Mouse (Mus musculus): Measurements from ENCODE around the gene Fam45a. TPM values are rescaled to one million over a fixed set of nuclear protein-coding genes. Genes with fewer than 3 reads are reported as not detected.
A peak's percentile ranks its signal among the peaks of the same experiment; 100 is the strongest.

Gene Fam45a
- total and polyA plus RNA-seq, 2 experiments, result 6.4 to 23.9 TPM

DNA sequence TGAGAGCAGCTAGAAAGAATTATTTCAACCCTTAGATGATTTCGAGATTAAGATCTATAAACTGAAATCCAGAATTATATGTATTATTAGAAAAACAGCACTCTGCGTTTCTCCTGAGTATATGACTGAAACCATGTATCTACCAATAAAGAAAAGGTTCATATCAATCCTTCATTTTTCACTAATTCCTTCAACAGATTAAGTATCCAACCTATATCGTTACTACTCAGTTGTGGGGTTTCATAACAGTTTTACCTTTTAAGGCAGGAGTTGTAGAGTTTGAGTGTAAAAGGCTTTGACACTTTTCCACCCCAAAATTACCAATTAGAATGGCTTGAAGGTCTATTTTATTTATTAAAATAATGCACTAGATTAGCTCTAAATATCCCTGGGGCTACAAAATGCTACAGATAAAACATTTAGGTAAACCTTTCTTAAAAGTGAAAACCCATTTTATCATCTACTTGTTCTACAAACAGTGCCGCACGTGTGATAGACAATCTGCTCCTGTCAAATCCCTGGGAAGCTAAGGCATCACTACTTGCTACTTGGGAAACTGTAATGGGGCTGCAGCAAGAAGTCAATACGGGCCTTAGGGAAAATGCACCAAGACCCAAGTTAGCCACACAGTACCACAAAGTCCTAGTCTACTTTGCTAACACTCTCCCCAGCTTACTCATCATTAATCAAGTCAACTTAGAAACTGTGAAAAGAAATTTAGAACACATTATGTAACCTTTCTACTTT, 23.0 kb upstream of the Fam45a start:
- Histone ChIP-seq H3K4me1 (ENCODE audit: control insufficient read depth, insufficient read depth, low read length) (peaks cover 21% of the 10 kb centered on the region), H3K79me2 (ENCODE audit: control insufficient read depth, insufficient read depth, low read length) (peaks cover 19% of the 10 kb centered on the region), H3K36me3 (ENCODE audit: control insufficient read depth, insufficient read depth, low read length) (peaks cover 4% of the 10 kb centered on the region; the same call in 1 of the 2 replicates), H3K4me3 (ENCODE audit: insufficient read depth, low read depth, low read length) (peak overlapping the region; percentile 64), H3K9ac (ENCODE audit: low read depth, low read length) (peak overlapping the region; percentile 40), H3K27ac (replicated peaks; ENCODE audit: insufficient read depth, low read depth, low read length) (0 out of 2 replicates have a peak overlapping the region, but pooled peaks have one; percentile 4), H3K27me3 (ENCODE audit: control insufficient read depth, insufficient read depth, low read length) (no peaks in the 10 kb centered on the region)
- DNase-seq (ENCODE audit: extremely low read depth, low read depth, low spot score), result peak; percentile 61
- 15% methylated on average over 6 of the region's 6 CpGs for WGBS
- TF ChIP-seq POLR2A (IDR thresholded peaks at IDR 0.05; ENCODE audit: extremely low read depth, insufficient read depth, low read length) (no peak), CTCF (IDR thresholded peaks at IDR 0.05; ENCODE audit: low read depth, low read length) (no peak)

DNA sequence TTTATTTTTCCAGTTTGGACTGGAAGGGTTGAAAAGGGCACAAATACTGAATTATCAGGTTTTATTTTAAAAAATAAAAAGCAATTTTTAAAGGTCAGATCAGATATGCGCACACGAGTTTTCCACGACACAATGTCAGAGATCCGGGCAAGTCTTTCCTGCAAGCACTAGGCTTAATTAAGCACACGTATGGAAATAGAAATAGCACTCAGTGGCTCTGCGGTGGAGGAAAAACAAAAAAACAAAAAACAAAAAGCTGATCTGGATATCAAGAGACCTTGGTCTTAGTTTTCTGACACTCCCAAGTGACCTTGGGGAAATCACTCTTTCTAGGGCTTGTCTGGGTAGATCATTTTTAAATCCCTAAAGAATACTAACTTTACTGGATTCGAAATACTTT, 21.9 kb upstream of the Fam45a start:
- H3K4me1 ChIP-seq (ENCODE audit: control insufficient read depth, insufficient read depth, low read length), result peaks cover 18% of the 10 kb centered on the region
- H3K9ac ChIP-seq (ENCODE audit: low read depth, low read length), result peak overlapping the region; percentile 92
- no peak for TF ChIP-seq CTCF (IDR thresholded peaks at IDR 0.05; ENCODE audit: low read depth, low read length)
- no peak for TF ChIP-seq POLR2A (IDR thresholded peaks at IDR 0.05; ENCODE audit: extremely low read depth, insufficient read depth, low read length)

DNA sequence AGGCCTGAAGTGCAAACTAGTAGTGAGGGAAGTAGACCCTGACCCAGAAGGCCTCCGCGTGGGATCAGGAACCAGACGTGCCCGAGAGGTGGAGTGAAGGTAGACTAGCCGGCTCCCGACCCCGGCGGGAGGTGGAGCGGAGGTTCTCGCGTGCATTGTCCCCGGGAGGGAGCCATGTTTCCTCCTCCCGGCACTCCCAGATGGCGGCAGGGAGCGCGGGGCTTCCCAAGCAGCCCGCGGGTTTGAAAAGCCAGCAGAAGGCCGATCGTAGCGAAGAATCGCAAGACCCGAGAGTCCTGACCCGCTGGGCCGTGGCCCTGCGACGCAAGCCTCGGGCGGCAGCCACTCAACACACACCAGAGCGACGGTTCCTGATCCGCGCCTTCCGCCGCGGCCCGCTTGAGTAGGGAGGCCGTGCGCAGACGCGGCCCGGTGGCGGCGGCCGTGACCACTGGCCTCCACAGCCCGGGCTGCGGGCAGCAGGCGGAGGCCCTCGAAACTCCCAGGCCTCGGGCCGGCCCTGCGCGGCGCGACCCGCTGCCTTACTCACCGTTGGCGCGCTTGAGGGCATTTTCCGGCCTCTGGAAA, 21.4 kb upstream of the Fam45a start:
- Histone ChIP-seq H3K4me3 (ENCODE audit: insufficient read depth, low read depth, low read length) (peak overlapping the region; percentile 64), H3K4me1 (ENCODE audit: control insufficient read depth, insufficient read depth, low read length) (peaks cover 16% of the 10 kb centered on the region), H3K36me3 (ENCODE audit: control insufficient read depth, insufficient read depth, low read length) (no peaks in the 10 kb centered on the region), H3K9ac (ENCODE audit: low read depth, low read length) (peak overlapping the region; percentile 92), H3K27me3 (ENCODE audit: control insufficient read depth, insufficient read depth, low read length) (no peaks in the 10 kb centered on the region), H3K79me2 (ENCODE audit: control insufficient read depth, insufficient read depth, low read length) (peaks cover 15% of the 10 kb centered on the region), H3K27ac (replicated peaks; ENCODE audit: insufficient read depth, low read depth, low read length) (peak overlapping the region; percentile 68)
- TF ChIP-seq CTCF (IDR thresholded peaks at IDR 0.05; ENCODE audit: low read depth, low read length) (no peak), POLR2A (IDR thresholded peaks at IDR 0.05; ENCODE audit: extremely low read depth, insufficient read depth, low read length) (no peak)
- under 1% methylated on average over 57 of the region's 60 CpGs for WGBS
- no peak for DNase-seq (ENCODE audit: extremely low read depth, low read depth, low spot score)

More for the DNA sequence above, 21.9 kb upstream of the Fam45a start:
- Histone ChIP-seq H3K27me3 (ENCODE audit: control insufficient read depth, insufficient read depth, low read length) (no peaks in the 10 kb centered on the region), H3K36me3 (ENCODE audit: control insufficient read depth, insufficient read depth, low read length) (no peaks in the 10 kb centered on the region), H3K27ac (replicated peaks; ENCODE audit: insufficient read depth, low read depth, low read length) (peak overlapping the region; percentile 68), H3K4me3 (ENCODE audit: insufficient read depth, low read depth, low read length) (peak overlapping the region; percentile 64), H3K79me2 (ENCODE audit: control insufficient read depth, insufficient read depth, low read length) (peaks cover 15% of the 10 kb centered on the region)
- under 1% methylated on average over 7 of the region's 7 CpGs for WGBS
- DNase-seq (ENCODE audit: extremely low read depth, low read depth, low spot score), result peak; percentile 46

DNA sequence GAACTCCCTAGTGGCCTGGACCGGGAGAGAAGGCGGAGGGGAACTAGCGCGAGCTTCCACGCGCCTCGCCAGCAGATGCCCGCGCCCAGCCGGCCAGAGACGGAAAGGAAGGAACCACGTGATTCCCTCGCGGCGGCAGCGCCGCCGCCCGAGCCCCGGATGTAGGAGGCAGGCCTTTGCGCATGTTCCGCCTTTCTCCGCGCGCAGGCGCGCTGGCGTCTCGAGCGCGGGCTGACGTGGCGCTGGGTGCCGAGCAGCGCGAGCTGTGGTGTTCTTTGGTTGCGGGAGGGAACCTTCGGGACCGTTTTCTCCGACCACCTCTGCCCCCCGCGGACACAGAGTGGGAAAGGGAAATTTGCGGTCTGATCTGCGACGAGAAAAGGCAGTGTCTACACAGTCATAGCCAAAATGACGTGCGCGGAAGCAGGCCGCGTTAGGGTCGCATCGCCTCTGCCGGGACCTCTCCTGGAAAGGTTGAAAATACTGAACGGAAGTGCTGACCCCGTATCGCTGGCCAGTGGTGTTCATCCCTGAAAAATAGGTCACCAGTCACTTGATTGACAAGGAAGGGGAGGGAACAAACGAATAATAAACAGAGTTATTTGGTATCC, 20.7 kb upstream of the Fam45a start, which contains the start of gene Eif3a:
Gene Eif3a (minus strand): TSS at position 108 of the 611 bp plus-strand sequence.
- peak within 1 kb of the TSS; percentile 92 for H3K9ac ChIP-seq (ENCODE audit: low read depth, low read length)
- peaks cover 15% of the 10 kb centered on the region for H3K79me2 ChIP-seq (ENCODE audit: control insufficient read depth, insufficient read depth, low read length)
- H3K27ac ChIP-seq (replicated peaks; ENCODE audit: insufficient read depth, low read depth, low read length), result peak within 1 kb of the TSS; percentile 86
- no peaks in the 10 kb centered on the region for H3K36me3 ChIP-seq (ENCODE audit: control insufficient read depth, insufficient read depth, low read length)
- H3K4me3 ChIP-seq (ENCODE audit: insufficient read depth, low read depth, low read length), result peak within 1 kb of the TSS; percentile 64
- H3K4me1 ChIP-seq (ENCODE audit: control insufficient read depth, insufficient read depth, low read length), result peaks cover 15% of the 10 kb centered on the region
- no peaks in the 10 kb centered on the region for H3K27me3 ChIP-seq (ENCODE audit: control insufficient read depth, insufficient read depth, low read length)
- DNase-seq (ENCODE audit: extremely low read depth, low read depth, low spot score), result peak; percentile 87
- peak; percentile 96 for TF ChIP-seq POLR2A (IDR thresholded peaks at IDR 0.05; ENCODE audit: extremely low read depth, insufficient read depth, low read length)
- no peak for TF ChIP-seq CTCF (IDR thresholded peaks at IDR 0.05; ENCODE audit: low read depth, low read length)
- WGBS, result under 1% methylated on average over 57 of the region's 57 CpGs

DNA sequence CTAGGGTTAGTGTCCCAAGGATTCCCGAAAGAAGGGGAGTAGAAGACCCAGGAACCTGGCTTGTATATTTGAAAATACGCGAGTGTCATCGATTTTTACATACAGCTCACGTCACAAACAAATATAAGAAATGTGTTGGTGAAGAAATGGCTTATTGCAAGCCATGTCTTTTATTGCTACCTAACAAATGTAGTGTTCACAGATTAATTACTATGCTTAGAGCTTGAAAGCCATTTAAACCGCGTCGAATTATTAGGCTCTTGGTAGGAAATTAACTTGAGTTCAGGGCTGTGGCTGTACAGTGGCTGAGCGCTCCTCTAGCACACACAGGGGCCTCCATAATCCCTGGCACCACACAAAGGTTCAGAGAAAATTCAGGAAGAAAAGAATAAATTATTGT, 20.2 kb upstream of the Fam45a start:
- Histone ChIP-seq H3K4me3 (ENCODE audit: insufficient read depth, low read depth, low read length) (peak overlapping the region; percentile 59), H3K4me1 (ENCODE audit: control insufficient read depth, insufficient read depth, low read length) (peaks cover 10% of the 10 kb centered on the region), H3K9ac (ENCODE audit: low read depth, low read length) (peak overlapping the region; percentile 73; the same call in 1 of the 2 replicates), H3K79me2 (ENCODE audit: control insufficient read depth, insufficient read depth, low read length) (peaks cover 11% of the 10 kb centered on the region), H3K36me3 (ENCODE audit: control insufficient read depth, insufficient read depth, low read length) (no peaks in the 10 kb centered on the region), H3K27me3 (ENCODE audit: control insufficient read depth, insufficient read depth, low read length) (no peaks in the 10 kb centered on the region), H3K27ac (replicated peaks; ENCODE audit: insufficient read depth, low read depth, low read length) (peak overlapping the region; percentile 86)
- no peak for TF ChIP-seq POLR2A (IDR thresholded peaks at IDR 0.05; ENCODE audit: extremely low read depth, insufficient read depth, low read length)
- no peak for TF ChIP-seq CTCF (IDR thresholded peaks at IDR 0.05; ENCODE audit: low read depth, low read length)
- DNase-seq (ENCODE audit: extremely low read depth, low read depth, low spot score), result no peak
- WGBS, result 11% methylated on average over 9 of the region's 9 CpGs

Data from liver, adult 2 months (tissue).